Mouse (Mus musculus): ENCODE data around the gene Armh3.

DNA sequence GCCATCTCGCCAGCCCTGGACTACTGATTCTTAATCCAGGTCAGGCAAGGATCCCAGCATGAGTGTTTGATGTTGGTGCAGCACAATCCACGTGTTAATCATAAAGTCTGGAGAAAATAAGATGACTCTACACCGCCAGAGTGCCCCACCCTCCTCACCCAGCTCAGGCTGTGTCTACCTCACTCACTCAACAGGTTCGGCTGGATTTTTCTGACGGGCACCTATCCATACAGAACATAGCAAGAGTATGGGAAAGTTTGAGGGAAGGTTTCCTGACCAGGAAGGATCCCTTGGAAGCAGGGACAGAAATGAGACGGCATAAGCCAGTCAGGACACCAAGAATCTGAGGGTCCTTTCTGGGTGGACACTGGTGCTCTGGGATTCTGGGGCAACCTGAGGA, 26.7 kb upstream of the Armh3 start:
- TF ChIP-seq FLI1 (IDR thresholded peaks at IDR 0.05; ENCODE audit: low read length): no peak
- no peak for TF ChIP-seq GATA1 (IDR thresholded peaks at IDR 0.05; ENCODE audit: borderline replicate concordance, low read length)

All from megakaryocyte, embryonic 14.5 days (primary cell).